20 mouse cellular contexts compared by ENCODE assay signal in the genomic region with DNA sequence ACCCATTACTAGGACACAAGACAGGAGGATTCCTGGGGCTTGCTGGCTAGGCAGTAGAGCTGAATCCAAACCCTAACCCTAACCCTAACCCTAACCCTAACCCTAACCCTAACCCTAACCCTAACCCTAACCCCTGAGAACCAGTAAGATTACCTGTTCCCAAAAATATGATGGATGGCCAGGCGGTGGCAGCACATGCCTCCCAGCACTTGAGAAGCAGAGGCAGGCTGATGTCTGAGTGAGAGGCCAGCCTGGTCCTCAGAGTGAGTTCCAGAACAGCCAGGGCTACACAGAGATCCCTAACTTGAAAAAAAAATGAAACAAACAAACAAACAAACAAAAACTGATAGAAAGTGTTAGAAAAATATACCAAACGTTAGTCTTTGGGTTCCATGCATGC. TPM values are rescaled to one million over a fixed set of nuclear protein-coding genes. Genes with fewer than 3 reads are reported as not detected.
DNase-seq lines count a peak whose midpoint lies in the region; ATAC-seq and TF ChIP-seq lines count a peak whose summit lies in the region.
"Had no signal": no experiment of that assay in that cellular context is flagged by ENCODE, and none has a peak within 500 bp of the region (broad histone marks: within the 10 kb centered on the region; RNA-seq: fewer than 3 reads in every experiment).

No protein-coding gene starts in this region.

- intact Hi-C loops in left cerebral cortex, postnatal 36 days (cut with DNase I): no loop called here

- H3K79me2 ChIP-seq in liver, adult 2 months (ENCODE audit: control insufficient read depth, insufficient read depth, low read length): no peaks in the 10 kb centered on the region

- 55% methylated on average over 2 of the region's 2 CpGs for WGBS in forebrain, postnatal 0 days
- 56% methylated on average over 2 of the region's 2 CpGs for WGBS in forebrain, embryonic 16.5 days
- 62% methylated on average over 2 of the region's 2 CpGs for WGBS in liver, adult 2 months
- WGBS in liver, embryonic 11.5 days: 38% methylated on average over 2 of the region's 2 CpGs
- WGBS in thymus, adult 2 months: 81% methylated on average over 2 of the region's 2 CpGs

- H3K36me3 ChIP-seq in forebrain, postnatal 0 days (ENCODE audit: insufficient read depth): no peaks in the 10 kb centered on the region; the same call in 1 of the 2 replicates
- H3K36me3 ChIP-seq in forebrain, embryonic 16.5 days (ENCODE audit: control insufficient read depth, insufficient read depth): no peaks in the 10 kb centered on the region
- H3K36me3 ChIP-seq in liver, adult 2 months (ENCODE audit: control insufficient read depth, insufficient read depth, low read length): no peaks in the 10 kb centered on the region
- H3K36me3 ChIP-seq in liver, embryonic 11.5 days (ENCODE audit: control insufficient read depth, insufficient read depth, low read length): no peaks in the 10 kb centered on the region
- no peaks in the 10 kb centered on the region for H3K36me3 ChIP-seq in thymus, adult 2 months (ENCODE audit: control insufficient read depth, insufficient read depth, low read length)
- H3K36me3 ChIP-seq: embryonic facial prominence, embryonic 13.5 days; forebrain, embryonic 10.5 days; G1E; heart, embryonic 12.5 days; midbrain, embryonic 15.5 days had no signal

- ATAC-seq in forebrain, postnatal 0 days: no peak
- ATAC-seq in forebrain, embryonic 16.5 days: no peak
- no peak for ATAC-seq in liver, embryonic 11.5 days (replicated peaks; ENCODE audit: low FRiP score)
- ATAC-seq: inflammation-experienced regulatory T-cells, adult 6 months; midbrain, embryonic 15.5 days had no signal

- peaks cover 3% of the 10 kb centered on the region for H3K27me3 ChIP-seq in forebrain, postnatal 0 days (ENCODE audit: insufficient read depth, low read length)
- H3K27me3 ChIP-seq in forebrain, embryonic 16.5 days (replicated peaks; ENCODE audit: control insufficient read depth, insufficient read depth, low read length): peaks cover 10% of the 10 kb centered on the region
- no peaks in the 10 kb centered on the region for H3K27me3 ChIP-seq in liver, adult 2 months (ENCODE audit: control insufficient read depth, insufficient read depth, low read length)
- peaks cover 23% of the 10 kb centered on the region for H3K27me3 ChIP-seq in liver, embryonic 11.5 days (replicated peaks; ENCODE audit: control insufficient read depth, insufficient read depth, low read length)
- peaks cover 3% of the 10 kb centered on the region; the same call in 1 of the 2 replicates for H3K27me3 ChIP-seq in thymus, adult 2 months (ENCODE audit: control insufficient read depth, insufficient read depth, low read length)

- no peak overlapping the region for H3K9ac ChIP-seq in forebrain, postnatal 0 days
- no peak overlapping the region for H3K9ac ChIP-seq in forebrain, embryonic 16.5 days (replicated peaks; ENCODE audit: low read depth, low read length)
- no peak overlapping the region for H3K9ac ChIP-seq in liver, adult 2 months (ENCODE audit: low read depth, low read length)
- no peak overlapping the region for H3K9ac ChIP-seq in liver, embryonic 11.5 days (ENCODE audit: low read depth, low read length)
- H3K9ac ChIP-seq: embryonic facial prominence, embryonic 13.5 days; heart, embryonic 12.5 days; midbrain, embryonic 15.5 days had no signal

- no peak overlapping the region for H3K4me3 ChIP-seq in forebrain, postnatal 0 days (ENCODE audit: low read depth, low read length)
- H3K4me3 ChIP-seq in forebrain, embryonic 16.5 days (replicated peaks; ENCODE audit: low read length): no peak overlapping the region
- no peak overlapping the region for H3K4me3 ChIP-seq in liver, adult 2 months (ENCODE audit: insufficient read depth, low read depth, low read length)
- no peak overlapping the region for H3K4me3 ChIP-seq in liver, embryonic 11.5 days (ENCODE audit: low read depth, low read length)
- no peak overlapping the region for H3K4me3 ChIP-seq in thymus, adult 2 months (ENCODE audit: control insufficient read depth, insufficient read depth, low read length)
- H3K4me3 ChIP-seq: embryonic facial prominence, embryonic 13.5 days; forebrain, embryonic 10.5 days; heart, embryonic 12.5 days; left cerebral cortex, adult 2 months; midbrain, embryonic 15.5 days had no signal

- no peak overlapping the region for H3K4me2 ChIP-seq in forebrain, postnatal 0 days (ENCODE audit: low read depth)
- no peak overlapping the region for H3K4me2 ChIP-seq in forebrain, embryonic 16.5 days (ENCODE audit: low read length)
- no peak overlapping the region for H3K4me2 ChIP-seq in liver, embryonic 11.5 days
- H3K4me2 ChIP-seq: embryonic facial prominence, embryonic 13.5 days; heart, embryonic 12.5 days; midbrain, embryonic 15.5 days had no signal

- no peaks in the 10 kb centered on the region for H3K9me3 ChIP-seq in forebrain, postnatal 0 days (ENCODE audit: low read length)
- no peaks in the 10 kb centered on the region for H3K9me3 ChIP-seq in forebrain, embryonic 16.5 days (ENCODE audit: control insufficient read depth, low read length)
- H3K9me3 ChIP-seq in liver, embryonic 11.5 days (ENCODE audit: control insufficient read depth, low read length): no peaks in the 10 kb centered on the region
- H3K9me3 ChIP-seq: embryonic facial prominence, embryonic 13.5 days; forebrain, embryonic 10.5 days; heart, embryonic 12.5 days; midbrain, embryonic 15.5 days had no signal

- no peak for TF ChIP-seq POLR2A in liver, adult 2 months (IDR thresholded peaks at IDR 0.05; ENCODE audit: extremely low read depth, insufficient read depth, low read length)
- TF ChIP-seq POLR2A in thymus, adult 2 months (IDR thresholded peaks at IDR 0.05; ENCODE audit: control insufficient read depth, extremely low read depth, insufficient read depth, low read length, poor library complexity): no peak

- DNase-seq in forebrain, postnatal 0 days: no peak
- peak; percentile 34 for DNase-seq in liver, adult 2 months (ENCODE audit: extremely low read depth, low read depth, low spot score)
- no peak for DNase-seq in liver, embryonic 11.5 days (ENCODE audit: low spot score)
- DNase-seq in thymus, adult 2 months: peak; percentile 6
- DNase-seq in thymus, adult 18-20 months: no peak
- no peak for DNase-seq in natural killer cell, adult 2 months (ENCODE audit: low spot score in 2 of 2)
- no peak for DNase-seq in left cerebral cortex, postnatal 36 days (ENCODE audit: low spot score in 2 of 2)
- DNase-seq: adrenal gland, adult 8-10 months; cerebellum, adult 11-12 months; cerebellum, postnatal 36 days; gastrocnemius, postnatal 36 days; right cerebral cortex, postnatal 25 days had no signal

- no peaks in the 10 kb centered on the region for H3K4me1 ChIP-seq in forebrain, postnatal 0 days (ENCODE audit: insufficient read depth)
- peaks cover 7% of the 10 kb centered on the region for H3K4me1 ChIP-seq in forebrain, embryonic 16.5 days (replicated peaks; ENCODE audit: control insufficient read depth, insufficient read depth, low read length)
- H3K4me1 ChIP-seq in liver, adult 2 months (ENCODE audit: control insufficient read depth, insufficient read depth, low read length): peaks cover 15% of the 10 kb centered on the region
- peaks cover 8% of the 10 kb centered on the region for H3K4me1 ChIP-seq in liver, embryonic 11.5 days (replicated peaks; ENCODE audit: control insufficient read depth, insufficient read depth, low read length)
- H3K4me1 ChIP-seq in thymus, adult 2 months (replicated peaks; ENCODE audit: control insufficient read depth, insufficient read depth, low read length): no peaks in the 10 kb centered on the region; the same call in 1 of the 2 replicates

- 0 out of 2 replicates have a peak, but pooled peaks have one; percentile 7 for TF ChIP-seq CTCF in forebrain, postnatal 0 days (IDR thresholded peaks at IDR 0.05; ENCODE audit: low read depth)
- peak; percentile 81 for TF ChIP-seq CTCF in liver, adult 2 months (IDR thresholded peaks at IDR 0.05; ENCODE audit: low read depth, low read length)
- TF ChIP-seq CTCF in thymus, adult 2 months (IDR thresholded peaks at IDR 0.05; ENCODE audit: borderline replicate concordance, control insufficient read depth, extremely low read depth, insufficient read depth, low read length, poor library complexity): no peak

- no peak overlapping the region for H3K27ac ChIP-seq in forebrain, postnatal 0 days (ENCODE audit: low read depth, low read length)
- no peak overlapping the region for H3K27ac ChIP-seq in forebrain, embryonic 16.5 days (ENCODE audit: low read length)
- no peak overlapping the region for H3K27ac ChIP-seq in liver, adult 2 months (replicated peaks; ENCODE audit: insufficient read depth, low read depth, low read length)
- no peak overlapping the region for H3K27ac ChIP-seq in liver, embryonic 11.5 days (ENCODE audit: low read depth, low read length)
- no peak overlapping the region for H3K27ac ChIP-seq in thymus, adult 2 months (ENCODE audit: control insufficient read depth, insufficient read depth, low read length)
- H3K27ac ChIP-seq: embryonic facial prominence, embryonic 13.5 days; forebrain, embryonic 10.5 days; left cerebral cortex, adult 2 months; midbrain, embryonic 15.5 days had no signal

RNA-seq across cellular contexts. Expression of a gene that starts 2.1 kb away (rescaled TPM):
- 5.1 and 11.2 TPM in 2 replicates for total RNA-seq in forebrain, postnatal 0 days (2014; rRNA removed)
- polyA plus RNA-seq in forebrain, postnatal 0 days (2015; fragmentation: Nextera tagmentation; extraction: Ambion mirVana): 2.1 and 2.9 TPM in 2 replicates
- polyA plus RNA-seq in forebrain, embryonic 16.5 days (2015; fragmentation: Nextera tagmentation; extraction: Ambion mirVana): 2.8 and 6.0 TPM in 2 replicates
- 26.3 and 33.0 TPM in 2 replicates for total RNA-seq in liver, adult 2 months (2014; rRNA removed)
- 34.4 and 37.7 TPM in 2 replicates for polyA plus RNA-seq in liver, adult 2 months (2012; rRNA removed)
- 3.9 and 4.4 TPM in 2 replicates for polyA plus RNA-seq in liver, embryonic 11.5 days (2014; fragmentation: Nextera tagmentation; extraction: Ambion mirVana)
- polyA plus RNA-seq in thymus, adult 2 months (2012; rRNA removed): 7.2 and 7.6 TPM in 2 replicates
- 10 to 100 TPM; 13.7 to 19.1 TPM for total RNA-seq in left cerebral cortex, postnatal 36 days (2021)
- polyA plus RNA-seq: G1E; inflammation-experienced regulatory T-cells, adult 6 months had no signal

RNA-seq across cellular contexts. Expression of a gene that starts 52.5 kb away (rescaled TPM):
- total RNA-seq in forebrain, postnatal 0 days (2014; rRNA removed): 3.7 and 5.1 TPM in 2 replicates
- polyA plus RNA-seq in forebrain, postnatal 0 days (2015; fragmentation: Nextera tagmentation; extraction: Ambion mirVana): 1.7 and 2.2 TPM in 2 replicates
- 5.2 and 5.6 TPM in 2 replicates for polyA plus RNA-seq in forebrain, embryonic 16.5 days (2015; fragmentation: Nextera tagmentation; extraction: Ambion mirVana)
- 1.2 and 1.3 TPM in 2 replicates for total RNA-seq in liver, adult 2 months (2014; rRNA removed)
- 0.24 and 0.28 TPM in 2 replicates for polyA plus RNA-seq in liver, adult 2 months (2012; rRNA removed)
- polyA plus RNA-seq in liver, embryonic 11.5 days (2014; fragmentation: Nextera tagmentation; extraction: Ambion mirVana): 8.1 and 8.5 TPM in 2 replicates
- polyA plus RNA-seq in thymus, adult 2 months (2012; rRNA removed): 2.9 and 3.0 TPM in 2 replicates
- total RNA-seq in left cerebral cortex, postnatal 36 days (2021): 1 to 10 TPM; 2.4 TPM

Comparison
In these comparisons a context has a peak if more than half of its experiments do, and no peak if none do; other contexts are left out.
1. DNase-seq: peak in liver, adult 2 months (single experiment) and thymus, adult 2 months (single experiment); none in forebrain, postnatal 0 days (single experiment), liver, embryonic 11.5 days (single experiment), thymus, adult 18-20 months (0 of 2), natural killer cell, adult 2 months (0 of 2) and left cerebral cortex, postnatal 36 days (0 of 2).